Mouse (Mus musculus) limb, embryonic 13.5 days (tissue): Measurements from ENCODE around the gene Ntn1. TPM values are rescaled to one million over a fixed set of nuclear protein-coding genes. Genes with fewer than 3 reads are reported as not detected.

Experiments used
- ATAC-seq: fragments of 200-750 bp; cut with Nextera tagmentation; 2 replicates; pipeline ENCODE4 v1.8.0; 2017; ENCODE audit warnings: low read depth, moderate number of reproducible peaks, moderate TSS enrichment; ENCODE audit not compliant: low FRiP score
- H3K27ac ChIP-seq: fragments of 300-500 bp; sonication (generic); 2 replicates; pipeline ENCODE4 v1.5.1; 2015; ENCODE audit warnings: inconsistent platforms, mild to moderate bottlenecking, moderate library complexity
- H3K27me3 ChIP-seq: fragments of 300-500 bp; sonication (generic); 2 replicates; pipeline ENCODE4 v1.6.1; 2015; ENCODE audit warnings: mild to moderate bottlenecking, inconsistent platforms
- H3K36me3 ChIP-seq: fragments of 300-500 bp; sonication (generic); 2 replicates; pipeline ENCODE4 v1.6.1; 2015; ENCODE audit warnings: inconsistent platforms, mild to moderate bottlenecking, moderate library complexity
- H3K4me1 ChIP-seq: fragments of 300-500 bp; sonication (generic); 2 replicates; pipeline ENCODE4 v1.6.1; 2015; ENCODE audit warnings: inconsistent platforms
- H3K4me2 ChIP-seq: fragments of 300-500 bp; sonication (generic); replicated peaks from 2 replicates; pipeline ENCODE4 v1.6.1; 2015; ENCODE audit warnings: inconsistent platforms, mild to moderate bottlenecking, moderate library complexity
- H3K4me3 ChIP-seq: fragments of 300-500 bp; sonication (generic); 2 replicates; pipeline ENCODE4 v1.5.1; 2015; ENCODE audit warnings: moderate library complexity, mild to moderate bottlenecking, inconsistent platforms
- H3K9ac ChIP-seq: fragments of 300-500 bp; sonication (generic); 2 replicates; pipeline ENCODE4 v1.6.1; 2015; ENCODE audit warnings: mild to moderate bottlenecking, inconsistent platforms
- H3K9me3 ChIP-seq: fragments of 300-500 bp; sonication (generic); 2 replicates; pipeline ENCODE4 v1.6.1; 2016; ENCODE audit warnings: inconsistent platforms
- WGBS: fragments of 180-500 bp; shearing (Covaris S2); methylation state at CpG from one replicate; pipeline ENCODE4 v1.1.7; 2015; 5-methylcytosine and 5-hydroxymethylcytosine counted together
- polyA plus RNA-seq: library from polyadenylated mRNA; unstranded; fragments of >200 nt; fragmentation: Nextera tagmentation; extraction: Ambion mirVana; gene quantifications from 2 replicates; pipeline ENCODE4 v1.2.1, GENCODE M21; 2015

The Ntn1 gene
- polyA plus RNA-seq, 1 experiment from 2014 or later: 7.0 TPM

- Histone ChIP-seq H3K9ac (no peak overlapping the region), H3K4me2 (no peak overlapping the region), H3K36me3 (no peaks in the 10 kb centered on the region), H3K4me3 (no peak overlapping the region), H3K27ac (no peak overlapping the region), H3K4me1 (peaks cover 20% of the 10 kb centered on the region), H3K27me3 (peaks cover 80% of the 10 kb centered on the region), H3K9me3 (no peaks in the 10 kb centered on the region)
- 23% methylated on average over 5 of the region's 5 CpGs for WGBS
- ATAC-seq: no peak
Observed at GRCm38 (mm10) chr11:68401428-68401827, 805 bp upstream of the Ntn1 start.

GRCm38 (mm10) chr11:68400021-68400671, 477 bp downstream of the Ntn1 start:
- ATAC-seq: peak; percentile 51; the same call in 1 of the 2 replicates
- H3K4me1 ChIP-seq: peaks cover 20% of the 10 kb centered on the region
- peak overlapping the region; percentile 55 for H3K4me3 ChIP-seq
- no peak overlapping the region for H3K27ac ChIP-seq
- peaks cover 87% of the 10 kb centered on the region for H3K27me3 ChIP-seq
- no peaks in the 10 kb centered on the region for H3K9me3 ChIP-seq
- 1% methylated on average over 56 of the region's 57 CpGs for WGBS
- H3K36me3 ChIP-seq: no peaks in the 10 kb centered on the region
- peak overlapping the region; percentile 96 for H3K4me2 ChIP-seq
- H3K9ac ChIP-seq: peak overlapping the region; percentile 68

GRCm38 (mm10) chr11:68399548-68400020, 1.0 kb downstream of the Ntn1 start:
- Histone ChIP-seq H3K4me2 (peak overlapping the region; percentile 96), H3K4me1 (peaks cover 20% of the 10 kb centered on the region), H3K4me3 (peak overlapping the region; percentile 55), H3K27me3 (peaks cover 93% of the 10 kb centered on the region), H3K9me3 (no peaks in the 10 kb centered on the region), H3K27ac (no peak overlapping the region), H3K9ac (peak overlapping the region; percentile 68), H3K36me3 (no peaks in the 10 kb centered on the region)
- 1% methylated on average over 34 of the region's 47 CpGs for WGBS
- peak; percentile 32; the same call in 1 of the 2 replicates for ATAC-seq

- H3K4me3 ChIP-seq: peak overlapping the region; percentile 55
- WGBS: 9% methylated on average over 24 of the region's 24 CpGs
- H3K9me3 ChIP-seq: no peaks in the 10 kb centered on the region
- peak overlapping the region; percentile 68 for H3K9ac ChIP-seq
- no peak overlapping the region for H3K27ac ChIP-seq
- H3K4me1 ChIP-seq: peaks cover 20% of the 10 kb centered on the region
- no peak for ATAC-seq
- H3K4me2 ChIP-seq: peak overlapping the region; percentile 96
- peaks cover 98% of the 10 kb centered on the region for H3K27me3 ChIP-seq
- H3K36me3 ChIP-seq: no peaks in the 10 kb centered on the region
Observed at GRCm38 (mm10) chr11:68398891-68399547, 1.6 kb downstream of the Ntn1 start.

GRCm38 (mm10) chr11:68395546-68395945, 5.1 kb downstream of the Ntn1 start:
- no peaks in the 10 kb centered on the region for H3K36me3 ChIP-seq
- WGBS: 52% methylated on average over 5 of the region's 5 CpGs
- no peak overlapping the region for H3K9ac ChIP-seq
- no peak overlapping the region for H3K27ac ChIP-seq
- ATAC-seq: no peak
- H3K27me3 ChIP-seq: peaks cover 98% of the 10 kb centered on the region
- H3K4me1 ChIP-seq: peaks cover 22% of the 10 kb centered on the region
- no peak overlapping the region for H3K4me2 ChIP-seq
- H3K4me3 ChIP-seq: no peak overlapping the region
- H3K9me3 ChIP-seq: peaks cover 4% of the 10 kb centered on the region; the same call in 1 of the 2 replicates

GRCm38 (mm10) chr11:68394749-68395148, 5.9 kb downstream of the Ntn1 start:
- Histone ChIP-seq H3K27me3 (peaks cover 96% of the 10 kb centered on the region), H3K4me2 (no peak overlapping the region), H3K36me3 (no peaks in the 10 kb centered on the region), H3K9ac (no peak overlapping the region), H3K9me3 (peaks cover 4% of the 10 kb centered on the region; the same call in 1 of the 2 replicates), H3K4me3 (no peak overlapping the region), H3K27ac (no peak overlapping the region), H3K4me1 (peaks cover 18% of the 10 kb centered on the region)
- 37% methylated on average over 4 of the region's 4 CpGs for WGBS
- no peak for ATAC-seq

- H3K9me3 ChIP-seq: peaks cover 4% of the 10 kb centered on the region; the same call in 1 of the 2 replicates
- peaks cover 96% of the 10 kb centered on the region for H3K27me3 ChIP-seq
- no peak overlapping the region for H3K27ac ChIP-seq
- ATAC-seq: no peak
- no peak overlapping the region for H3K4me3 ChIP-seq
- H3K4me2 ChIP-seq: no peak overlapping the region
- H3K4me1 ChIP-seq: peaks cover 14% of the 10 kb centered on the region; the same call in 1 of the 2 replicates
- H3K9ac ChIP-seq: no peak overlapping the region
- WGBS: 53% methylated on average over 2 of the region's 2 CpGs
- no peaks in the 10 kb centered on the region for H3K36me3 ChIP-seq
Observed at GRCm38 (mm10) chr11:68393897-68394490, 6.6 kb downstream of the Ntn1 start.

GRCm38 (mm10) chr11:68390381-68391287, 10.0 kb downstream of the Ntn1 start:
- peaks cover 4% of the 10 kb centered on the region; the same call in 1 of the 2 replicates for H3K9me3 ChIP-seq
- H3K4me3 ChIP-seq: no peak overlapping the region
- H3K27ac ChIP-seq: no peak overlapping the region
- H3K36me3 ChIP-seq: no peaks in the 10 kb centered on the region
- no peak overlapping the region for H3K9ac ChIP-seq
- H3K4me1 ChIP-seq: peaks cover 20% of the 10 kb centered on the region
- H3K27me3 ChIP-seq: peaks cover 91% of the 10 kb centered on the region
- ATAC-seq: no peak
- WGBS: 5% methylated on average over 19 of the region's 19 CpGs
- 0 out of 2 replicates have a peak overlapping the region, but pooled peaks have one; percentile 14 for H3K4me2 ChIP-seq

- H3K36me3 ChIP-seq: no peaks in the 10 kb centered on the region
- no peak for ATAC-seq
- H3K27me3 ChIP-seq: peaks cover 91% of the 10 kb centered on the region
- no peak overlapping the region for H3K9ac ChIP-seq
- peaks cover 4% of the 10 kb centered on the region; the same call in 1 of the 2 replicates for H3K9me3 ChIP-seq
- 4% methylated on average over 8 of the region's 8 CpGs for WGBS
- no peak overlapping the region for H3K4me2 ChIP-seq
- no peak overlapping the region for H3K4me3 ChIP-seq
- peaks cover 31% of the 10 kb centered on the region for H3K4me1 ChIP-seq
- no peak overlapping the region for H3K27ac ChIP-seq
Observed at GRCm38 (mm10) chr11:68389621-68390020, 11.0 kb downstream of the Ntn1 start.

- no peak overlapping the region for H3K9ac ChIP-seq
- no peaks in the 10 kb centered on the region for H3K36me3 ChIP-seq
- ATAC-seq: no peak
- 27% methylated on average over 1 of the region's 1 CpGs for WGBS
- peaks cover 4% of the 10 kb centered on the region; the same call in 1 of the 2 replicates for H3K9me3 ChIP-seq
- no peak overlapping the region for H3K4me2 ChIP-seq
- no peak overlapping the region for H3K27ac ChIP-seq
- no peak overlapping the region for H3K4me3 ChIP-seq
- H3K4me1 ChIP-seq: peaks cover 35% of the 10 kb centered on the region
- peaks cover 90% of the 10 kb centered on the region for H3K27me3 ChIP-seq
Observed at GRCm38 (mm10) chr11:68388655-68389015, 12.0 kb downstream of the Ntn1 start.

- H3K9me3 ChIP-seq: peaks cover 4% of the 10 kb centered on the region; the same call in 1 of the 2 replicates
- no peak overlapping the region for H3K4me2 ChIP-seq
- H3K36me3 ChIP-seq: no peaks in the 10 kb centered on the region
- H3K9ac ChIP-seq: no peak overlapping the region
- H3K27me3 ChIP-seq: peaks cover 92% of the 10 kb centered on the region
- no peak overlapping the region for H3K27ac ChIP-seq
- no peak for ATAC-seq
- WGBS: 45% methylated on average over 11 of the region's 11 CpGs
- H3K4me3 ChIP-seq: no peak overlapping the region
- H3K4me1 ChIP-seq: peaks cover 39% of the 10 kb centered on the region
Observed at GRCm38 (mm10) chr11:68387971-68388654, 12.5 kb downstream of the Ntn1 start.
